Mouse (Mus musculus) CD4-positive, CD25-positive, alpha-beta regulatory T cell, adult 2 months (primary cell): ENCODE results near the gene 4833427G06Rik.
"Not testable (repeated sequence)": the region's sequence is repeated elsewhere in the genome, so short reads cannot be mapped to it uniquely, and the experiment has no call there.

Experiments
- DNase-seq: peaks from one replicate; pipeline ENCODE4 v3.0.0-alpha.2; 2012; ENCODE audit warnings: low read depth, low spot score

4833427G06Rik gene

DNA sequence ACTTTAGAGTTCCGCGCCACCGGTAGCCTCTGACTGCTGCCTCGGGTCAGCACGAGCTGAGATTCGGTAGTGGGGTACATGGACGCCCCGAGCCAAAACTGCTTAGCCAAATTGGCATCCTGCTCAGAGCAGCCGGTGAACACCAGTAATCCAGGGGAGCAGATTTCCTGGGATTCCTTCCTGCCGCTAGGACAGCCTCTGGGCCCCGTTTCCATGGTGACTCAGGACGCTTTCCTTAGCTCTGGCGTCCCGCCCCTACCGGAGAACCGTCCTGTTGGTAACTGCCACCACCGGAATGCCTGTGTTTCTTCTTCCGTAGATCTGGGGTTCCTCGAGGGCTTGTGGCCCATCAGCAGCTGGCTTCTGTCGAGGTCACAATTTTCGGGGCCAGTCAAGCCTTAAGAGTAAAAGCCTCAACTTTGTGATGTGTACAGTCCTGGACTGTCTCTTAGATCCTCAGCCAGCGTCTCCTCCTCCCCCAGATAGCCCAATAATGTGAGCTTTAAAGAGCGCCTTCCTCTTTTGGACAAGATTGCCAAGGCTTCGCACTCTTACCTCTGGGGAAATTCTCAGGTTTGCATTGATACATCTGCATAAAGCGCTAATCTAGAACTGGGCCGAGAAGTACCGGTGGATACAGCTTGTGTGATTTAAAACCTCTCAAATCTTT is at the start of gene 4833427G06Rik:
4833427G06Rik (minus strand) TSS at position 323 of the 670 bp plus-strand sequence.
- peak; percentile 29 for DNase-seq

DNA sequence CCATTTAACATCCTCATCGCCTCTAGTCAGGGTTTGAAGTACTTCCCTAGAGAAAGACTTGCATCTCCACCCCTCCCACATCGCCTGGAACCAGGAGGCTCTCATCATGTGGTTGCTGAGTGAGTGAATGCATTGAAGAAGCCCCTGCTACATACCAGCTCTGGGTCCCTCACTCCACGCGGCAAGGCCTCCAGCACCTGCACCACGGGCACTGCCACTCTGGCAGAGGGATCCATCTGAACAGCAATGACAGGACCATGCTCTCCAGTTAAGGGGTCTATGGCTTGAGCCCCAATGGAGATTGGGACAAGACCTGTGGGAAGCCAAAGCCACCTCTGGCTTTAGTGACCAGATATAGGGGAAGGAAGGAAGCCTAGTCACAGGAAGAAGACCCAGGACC is 45.4 kb upstream of the 4833427G06Rik start:
- no peak for DNase-seq

- no peak for DNase-seq
Observed at GRCm38 (mm10) chr9:51146496-51146895, 44.6 kb upstream of the 4833427G06Rik start.

- DNase-seq = no peak
Observed at GRCm38 (mm10) chr9:51144218-51144617, 42.3 kb upstream of the 4833427G06Rik start.

- no peak for DNase-seq
Observed at GRCm38 (mm10) chr9:51143437-51143836, 41.6 kb upstream of the 4833427G06Rik start.

DNA sequence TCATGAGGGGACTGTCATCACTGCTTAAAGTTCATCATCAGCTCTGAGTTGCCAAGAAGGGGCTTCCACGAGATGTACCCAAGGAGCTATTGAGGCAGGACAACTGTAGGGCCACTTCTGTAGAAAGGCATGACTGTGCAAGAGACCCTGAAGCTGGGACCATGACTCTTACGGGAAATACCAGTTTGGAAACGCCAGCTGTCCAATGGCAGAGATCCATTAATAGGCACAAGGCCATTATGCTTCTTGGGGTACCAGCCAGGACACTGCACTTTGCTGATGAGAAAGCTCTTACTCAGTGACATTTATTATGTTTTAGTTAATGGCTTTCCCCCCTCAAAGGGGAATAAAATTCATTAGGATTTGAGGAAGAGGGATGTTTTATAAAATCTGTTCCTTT is 38.8 kb upstream of the 4833427G06Rik start:
- DNase-seq = no peak

GRCm38 (mm10) chr9:51139401-51139800 is 37.5 kb upstream of the 4833427G06Rik start:
- not testable (repeated sequence) for DNase-seq

DNA sequence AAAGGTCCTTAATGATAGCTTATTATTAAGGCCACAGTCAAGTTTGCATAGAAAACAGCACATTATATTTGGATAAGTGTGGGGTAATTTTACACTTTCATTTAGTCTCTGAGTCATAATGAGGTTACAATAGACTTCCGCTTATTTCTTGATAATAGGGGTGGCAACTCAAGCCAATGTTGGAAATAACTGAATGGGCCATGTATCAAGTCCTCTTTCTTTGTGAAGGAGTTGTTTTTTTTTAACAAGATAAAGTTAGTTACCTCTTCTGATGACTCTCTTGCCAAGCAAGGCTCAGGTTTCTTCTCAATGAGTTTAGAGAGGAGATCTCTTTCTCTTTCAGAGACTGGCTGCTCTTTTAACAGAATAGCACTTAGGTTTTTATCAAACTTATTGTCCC is 36.4 kb upstream of the 4833427G06Rik start:
- DNase-seq = no peak

- no peak for DNase-seq
Observed at GRCm38 (mm10) chr9:51137836-51138235, 36.0 kb upstream of the 4833427G06Rik start.

GRCm38 (mm10) chr9:51137432-51137831 is 35.6 kb upstream of the 4833427G06Rik start:
- no peak for DNase-seq

- DNase-seq = peak; percentile 52
Observed at GRCm38 (mm10) chr9:51136985-51137384, 35.1 kb upstream of the 4833427G06Rik start.

DNA sequence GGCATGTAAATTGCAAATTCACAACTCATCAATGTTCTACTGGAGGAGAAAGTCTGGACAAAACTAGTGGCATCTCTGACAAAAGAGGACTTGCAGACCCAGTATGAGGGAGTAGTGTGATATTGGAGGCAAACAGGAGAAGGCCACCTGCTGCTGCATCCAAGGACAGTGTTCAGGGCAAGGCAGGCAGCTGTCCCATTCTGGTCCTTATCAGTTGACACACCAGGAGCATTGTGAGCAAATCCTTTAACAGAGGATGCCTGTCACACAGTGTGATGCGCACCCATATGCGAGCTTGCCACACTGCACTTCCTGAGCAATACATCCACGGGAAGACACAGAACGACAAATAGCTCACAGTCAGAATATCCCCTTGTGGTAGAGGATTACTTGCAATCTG is 12.9 kb upstream of the 4833427G06Rik start:
- DNase-seq = no peak

DNA sequence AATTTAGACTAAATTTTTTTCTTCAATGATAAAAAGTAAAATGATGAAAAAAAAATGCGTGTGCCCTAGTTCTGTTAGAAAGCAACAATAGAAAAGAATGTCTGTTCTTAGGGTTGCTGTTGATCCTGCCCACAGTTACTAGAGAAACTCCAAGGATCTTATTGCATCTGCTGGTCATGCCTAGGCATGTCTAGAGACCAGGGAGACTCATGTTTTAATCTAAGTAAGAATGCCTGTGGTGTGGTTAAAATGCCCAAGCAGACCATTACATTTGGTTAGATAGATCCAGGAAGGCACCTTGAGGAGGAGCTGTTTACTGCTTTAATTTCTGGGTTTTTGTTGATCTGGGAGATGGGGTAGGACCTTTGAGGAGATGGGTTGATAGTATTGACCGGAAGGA is 3.9 kb upstream of the 4833427G06Rik start:
- DNase-seq = no peak

GRCm38 (mm10) chr9:51103808-51104514 is 2.1 kb upstream of the 4833427G06Rik start:
- DNase-seq = peak; percentile 2

- peak; percentile 26 for DNase-seq
Observed at GRCm38 (mm10) chr9:51102963-51103807, 1.3 kb upstream of the 4833427G06Rik start.

DNA sequence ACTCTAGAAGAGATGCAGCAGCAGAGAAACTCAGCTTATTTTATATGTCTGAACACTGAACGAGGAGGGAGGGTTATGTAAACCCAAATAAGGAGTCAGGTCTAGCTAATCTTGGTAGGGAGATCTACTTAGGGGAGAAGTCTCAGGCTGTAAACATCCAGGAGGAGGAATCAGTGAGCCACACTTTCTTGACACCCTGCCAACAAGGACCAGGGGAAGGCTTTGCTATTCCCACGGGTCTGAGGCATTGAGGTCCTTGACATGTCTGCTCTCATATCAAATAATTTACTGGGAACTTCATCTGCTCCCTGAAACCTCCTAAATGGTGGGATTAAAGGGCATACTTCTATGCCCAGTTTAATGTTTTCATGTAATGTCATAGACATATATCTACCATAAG is 5.6 kb downstream of the 4833427G06Rik start:
- DNase-seq = no peak

DNA sequence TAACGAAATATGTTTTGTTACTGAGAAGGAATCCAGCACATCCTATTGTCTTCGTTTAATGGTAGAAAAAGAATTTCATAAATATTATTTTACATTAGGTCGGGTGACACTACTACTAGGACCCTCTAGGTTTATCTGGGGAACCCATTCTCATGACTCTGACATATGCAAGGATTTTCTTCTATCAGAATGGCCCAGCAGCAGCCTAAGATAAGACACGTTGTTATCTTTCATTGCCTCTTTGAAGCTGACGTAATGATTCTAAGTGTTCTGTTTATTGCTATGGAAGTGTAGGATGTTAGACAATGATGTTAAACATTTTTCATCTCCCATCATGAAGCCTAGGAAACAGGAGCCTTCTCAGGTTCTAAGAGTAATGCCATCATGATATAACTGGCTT is 8.2 kb downstream of the 4833427G06Rik start:
- no peak for DNase-seq

GRCm38 (mm10) chr9:51081614-51082013 is 20.3 kb downstream of the 4833427G06Rik start:
- no peak for DNase-seq

- peak; percentile 16 for DNase-seq
Observed at GRCm38 (mm10) chr9:51076979-51077315, 24.9 kb downstream of the 4833427G06Rik start, which contains the start of gene Layn. Gene Layn, minus strand, starts transcription at chr9:51077094.

GRCm38 (mm10) chr9:51076300-51076978 is 25.4 kb downstream of the 4833427G06Rik start:
- peak; percentile 6 for DNase-seq

- no peak for DNase-seq
Observed at GRCm38 (mm10) chr9:51075780-51076179, 26.1 kb downstream of the 4833427G06Rik start.

DNA sequence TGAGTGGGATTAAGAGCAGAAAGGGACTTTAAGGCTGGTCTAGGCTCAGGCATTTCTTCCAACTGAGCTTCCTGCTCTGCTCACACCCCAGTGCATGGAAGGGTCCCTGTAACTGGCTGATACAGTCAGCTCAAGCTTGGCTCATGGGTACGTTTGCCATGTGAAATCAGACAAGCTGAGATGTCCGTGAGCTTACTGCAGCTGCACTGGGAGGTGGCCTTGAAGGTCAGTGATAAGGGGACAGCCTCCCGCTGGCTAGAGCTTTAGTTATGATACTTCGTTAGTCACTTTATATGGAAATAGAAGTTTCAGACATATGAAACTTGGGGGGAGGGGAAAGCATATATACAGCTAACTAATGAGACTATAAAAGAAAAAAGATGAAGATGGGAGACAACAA is 31.1 kb downstream of the 4833427G06Rik start:
- no peak for DNase-seq
